Mouse (Mus musculus) liver, adult 2 months (tissue): ENCODE data around the gene Meis1.

ENCODE experiments used
- CTCF ChIP-seq: fragments of 200-500 bp; IDR thresholded peaks from 2 replicates; pipeline ENCODE4 v1.5.1; 2011; ENCODE audit warnings: low read depth, low read length, control low read depth
- POLR2A ChIP-seq: fragments of 200-500 bp; IDR thresholded peaks from 2 replicates; pipeline ENCODE4 v1.6.1; 2011; ENCODE audit warnings: low read length, control low read depth; ENCODE audit not compliant: insufficient read depth; ENCODE audit errors: extremely low read depth

- TF ChIP-seq CTCF: no peak
- no peak for TF ChIP-seq POLR2A
Observed at GRCm38 (mm10) chr11:18870121-18870931, 148.5 kb downstream of the Meis1 start.
